8 mouse cellular contexts compared by ENCODE assay signal in genomic region chr12:38778299-38779075, GRCm38 (mm10). TPM values are rescaled to one million over a fixed set of nuclear protein-coding genes. Genes with fewer than 3 reads are reported as not detected.
DNase-seq lines count a peak whose midpoint lies in the region; ATAC-seq and TF ChIP-seq lines count a peak whose summit lies in the region.

No protein-coding gene starts in this region.

- peak overlapping the region; percentile 89 for H3K9ac ChIP-seq in ES-E14 (ENCODE audit: insufficient read depth, low read depth, low read length, poor library complexity, severe bottlenecking)
- H3K9ac ChIP-seq in forebrain, postnatal 0 days = peak overlapping the region; percentile 56
- peak overlapping the region; percentile 58 for H3K9ac ChIP-seq in neural tube, embryonic 14.5 days (replicated peaks; ENCODE audit: low read depth, low read length)

- peak; percentile 94 for DNase-seq in ES-E14 (ENCODE audit: low read depth, low spot score)
- DNase-seq in cerebellum, adult 18-20 months = peak; percentile 87 to 94
- peak; percentile 87 for DNase-seq in forebrain, postnatal 0 days
- peak; percentile 77 to 84 for DNase-seq in heart, postnatal 36 days
- DNase-seq in layer of hippocampus, adult 18-20 months (ENCODE audit: low spot score in 2 of 2) = peak; percentile 66 to 90
- DNase-seq in lung, adult 18-20 months = peak; percentile 90 to 92
- DNase-seq in testis, postnatal 14 days (ENCODE audit: low spot score) = peak; percentile 90

- H3K4me3 ChIP-seq in ES-E14 (ENCODE audit: insufficient read depth in 1 of 2, low read depth in 1 of 2, low read length in 2 of 2, poor library complexity in 1 of 2, severe bottlenecking in 1 of 2) = peak overlapping the region; percentile 71 to 90
- peak overlapping the region; percentile 62 for H3K4me3 ChIP-seq in forebrain, postnatal 0 days (ENCODE audit: low read depth, low read length)
- peak overlapping the region; percentile 43 for H3K4me3 ChIP-seq in neural tube, embryonic 14.5 days (ENCODE audit: low read depth, low read length)

- intact Hi-C loops in heart, postnatal 36 days (cut with DNase I) = loop anchor here (10.0 kb wide), 1 partner anchor 184 kb away; no protein-coding TSS in a partner anchor

- peak overlapping the region; percentile 96 for H3K27ac ChIP-seq in ES-E14 (ENCODE audit: insufficient read depth, low read depth, low read length, poor library complexity, severe bottlenecking)
- H3K27ac ChIP-seq in forebrain, postnatal 0 days (ENCODE audit: low read depth, low read length) = peak overlapping the region; percentile 58
- H3K27ac ChIP-seq in neural tube, embryonic 14.5 days (ENCODE audit: low read depth, low read length) = peak overlapping the region; percentile 72

- no peaks in the 10 kb centered on the region for H3K36me3 ChIP-seq in ES-E14 (ENCODE audit: control insufficient read depth, insufficient read depth, low read length, poor library complexity, severe bottlenecking)
- no peaks in the 10 kb centered on the region for H3K36me3 ChIP-seq in forebrain, postnatal 0 days (ENCODE audit: insufficient read depth)
- no peaks in the 10 kb centered on the region for H3K36me3 ChIP-seq in neural tube, embryonic 14.5 days (ENCODE audit: control insufficient read depth, insufficient read depth, low read length)

- H3K4me2 ChIP-seq in forebrain, postnatal 0 days (ENCODE audit: low read depth) = peak overlapping the region; percentile 88
- peak overlapping the region; percentile 99 for H3K4me2 ChIP-seq in neural tube, embryonic 14.5 days (ENCODE audit: low read depth, low read length)

- TF ChIP-seq CTCF in forebrain, postnatal 0 days (IDR thresholded peaks at IDR 0.05; ENCODE audit: low read depth) = peak; percentile 24

- H3K9me3 ChIP-seq in ES-E14 (ENCODE audit: control insufficient read depth, insufficient read depth, low read depth, low read length) = no peaks in the 10 kb centered on the region
- no peaks in the 10 kb centered on the region for H3K9me3 ChIP-seq in forebrain, postnatal 0 days (ENCODE audit: low read length)
- no peaks in the 10 kb centered on the region for H3K9me3 ChIP-seq in neural tube, embryonic 14.5 days (ENCODE audit: control insufficient read depth, low read length)

- in situ Hi-C loops in ES-E14 (cut with MboI; ENCODE audit: low sequenced_read_pairs in 2 of 2, unreplicated experiment in 2 of 2) = no loop called here

- peak; percentile 93 for ATAC-seq in forebrain, postnatal 0 days
- ATAC-seq in neural tube, embryonic 14.5 days (ENCODE audit: low read depth) = peak; percentile 97

- H3K4me1 ChIP-seq in ES-E14 (ENCODE audit: control insufficient read depth in 2 of 2, insufficient read depth in 2 of 2, low read length in 2 of 2, poor library complexity in 1 of 2) = peaks cover 0 to 1% of the 10 kb centered on the region in 2 experiments; a peak in 3 of 4 replicates
- 0 out of 2 replicates have a peak, but pooled peaks cover 4% of the 10 kb centered on the region for H3K4me1 ChIP-seq in forebrain, postnatal 0 days (ENCODE audit: insufficient read depth)
- no peaks in the 10 kb centered on the region for H3K4me1 ChIP-seq in neural tube, embryonic 14.5 days (ENCODE audit: control insufficient read depth, insufficient read depth, low read length)

- no peaks in the 10 kb centered on the region for H3K27me3 ChIP-seq in forebrain, postnatal 0 days (ENCODE audit: insufficient read depth, low read length)
- no peaks in the 10 kb centered on the region for H3K27me3 ChIP-seq in neural tube, embryonic 14.5 days (ENCODE audit: control insufficient read depth, insufficient read depth, low read length)

- WGBS in forebrain, postnatal 0 days = 1% methylated on average over 36 of the region's 37 CpGs
- 0% methylated on average over 37 of the region's 37 CpGs for WGBS in neural tube, embryonic 14.5 days

TF ChIP-seq in ES-E14, 5 proteins besides CTCF, POLR2A, EP300 and RAD21:
- TF ChIP-seq ZNF384 (IDR thresholded peaks at IDR 0.05; ENCODE audit: low read depth, low read length) (peak; percentile 87), MAFK (IDR thresholded peaks at IDR 0.05; ENCODE audit: insufficient read depth, low read depth, low read length) (peak; percentile 90), HCFC1 (IDR thresholded peaks at IDR 0.05; ENCODE audit: borderline replicate concordance, insufficient read depth, low read length) (no peak)
TF ChIP-seq in ES-E14: peak in this region for 2.

RNA-seq across cellular contexts. Expression of gene Etv1, which starts 0.7 kb away (rescaled TPM):
- 21.3 and 23.9 TPM in 2 replicates for total RNA-seq in ES-E14 (2012; rRNA removed)
- 27.9 and 29.3 TPM in 2 replicates for total RNA-seq in forebrain, postnatal 0 days (2014; rRNA removed)
- polyA plus RNA-seq in forebrain, postnatal 0 days (2015; fragmentation: Nextera tagmentation; extraction: Ambion mirVana) = 48.6 and 60.7 TPM in 2 replicates
- 1 to 10 TPM; 8.2 to 9.4 TPM for total RNA-seq in heart, postnatal 36 days (2021)
- total RNA-seq in layer of hippocampus, adult 18-20 months (2021) = 100 to 1,000 TPM; 101 to 113 TPM
- polyA plus RNA-seq in neural tube, embryonic 14.5 days (2014; fragmentation: Nextera tagmentation; extraction: Ambion mirVana) = 15.8 and 30.9 TPM in 2 replicates

Comparison
In these comparisons a context has a peak if more than half of its experiments do, and no peak if none do; other contexts are left out.
1. Peak in every context shown above with its lines: DNase-seq, ATAC-seq, H3K4me3 ChIP-seq and H3K27ac ChIP-seq.